Mouse (Mus musculus): ENCODE results near the gene Drc3.

DNA sequence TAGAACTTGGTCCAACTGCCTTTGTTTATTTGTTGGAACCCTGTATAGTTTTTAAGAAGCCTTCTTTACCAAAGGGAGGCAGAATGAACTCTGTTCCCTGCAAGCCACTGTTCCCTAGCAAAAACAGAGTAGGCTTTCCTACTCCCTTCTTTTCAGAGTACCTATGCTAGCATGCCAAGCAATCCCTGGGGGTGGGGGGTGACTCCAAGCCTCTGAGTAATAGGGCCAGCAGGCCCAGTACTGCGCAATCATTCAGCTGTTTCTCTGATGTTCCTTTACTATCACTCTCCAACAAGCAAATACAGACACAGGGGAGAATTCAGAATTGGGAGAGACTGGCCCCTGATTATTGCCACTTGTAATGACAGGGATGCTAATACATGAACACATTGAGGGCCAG lies 53.5 kb downstream of the Drc3 start:
- TF ChIP-seq CTCF (IDR thresholded peaks at IDR 0.05; ENCODE audit: low read depth, low read length) (no peak), POLR2A (IDR thresholded peaks at IDR 0.05; ENCODE audit: insufficient read depth, low read length) (no peak)

Data from ES-Bruce4 (cell line).